12 mouse cellular contexts compared by ENCODE assay signal in genomic region chr2:166561781-166562180, GRCm38 (mm10).
"Had no signal": no experiment of that assay in that cellular context is flagged by ENCODE, and none has a peak within 500 bp of the region (broad histone marks: within the 10 kb centered on the region; RNA-seq: fewer than 3 reads in every experiment).

No protein-coding gene starts in this region.

- DNase-seq: kidney, postnatal 10 days; lung, adult 18-20 months; midbrain, embryonic 14.5 days; retina, postnatal 1 day; right cerebral cortex, postnatal 4 days; spleen, adult 18-20 months; thymus, adult 2 months; thymus, postnatal 25 days had no signal

- H3K4me3 ChIP-seq: left cerebral cortex, adult 2 months; neural tube, embryonic 12.5 days; stomach, embryonic 15.5 days had no signal

- H3K9ac ChIP-seq: liver, embryonic 14.5 days; neural tube, embryonic 12.5 days; stomach, embryonic 15.5 days had no signal

- H3K36me3 ChIP-seq: stomach, embryonic 15.5 days had no signal

- H3K9me3 ChIP-seq: neural tube, embryonic 12.5 days; stomach, embryonic 15.5 days had no signal

- H3K4me2 ChIP-seq: neural tube, embryonic 12.5 days; stomach, embryonic 15.5 days had no signal

- H3K27ac ChIP-seq: left cerebral cortex, adult 2 months; liver, embryonic 14.5 days; neural tube, embryonic 12.5 days; stomach, embryonic 15.5 days had no signal

- H3K27me3 ChIP-seq: stomach, embryonic 15.5 days had no signal
